Mouse (Mus musculus) liver, adult 2 months (tissue): ENCODE measurements around the gene Limk1.

Experiments used
- CTCF ChIP-seq: fragments of 200-500 bp; IDR thresholded peaks from 2 replicates; pipeline ENCODE4 v1.5.1; 2011; ENCODE audit warnings: low read depth, low read length, control low read depth
- POLR2A ChIP-seq: fragments of 200-500 bp; IDR thresholded peaks from 2 replicates; pipeline ENCODE4 v1.6.1; 2011; ENCODE audit warnings: low read length, control low read depth; ENCODE audit not compliant: insufficient read depth; ENCODE audit errors: extremely low read depth

- TF ChIP-seq CTCF (no peak), POLR2A (no peak)
Measured at GRCm38 (mm10) chr5:134671335-134672197, 16.8 kb downstream of the Limk1 start.
